Mouse (Mus musculus): ENCODE data around the gene H2-Eb1.
A peak's percentile ranks its signal among the peaks of the same experiment; 100 is the strongest.
"Not testable (repeated sequence)": the region's sequence is repeated elsewhere in the genome, so short reads cannot be mapped to it uniquely, and the experiment has no call there.

The H2-Eb1 gene

DNA sequence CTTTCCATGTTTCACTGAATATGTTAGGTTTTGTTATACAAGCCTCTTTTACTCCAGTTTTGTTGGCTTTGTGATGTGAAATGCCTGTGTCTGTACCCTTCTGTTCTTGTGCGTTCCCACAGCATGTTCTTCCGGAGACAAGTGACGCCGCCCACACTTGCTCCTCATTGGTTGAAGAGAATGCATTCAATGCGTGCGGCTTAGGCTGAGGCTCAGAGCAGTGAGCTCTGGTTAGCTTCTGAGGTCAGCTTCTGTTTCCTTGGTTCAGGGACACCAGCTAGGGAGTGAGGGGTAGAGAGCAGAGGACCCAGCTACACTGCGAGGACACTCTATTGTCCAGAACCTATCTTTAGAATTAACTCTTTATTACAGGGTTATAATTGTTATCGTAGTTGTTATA is 14.1 kb upstream of the H2-Eb1 start:
- peak; percentile 94 for DNase-seq

DNA sequence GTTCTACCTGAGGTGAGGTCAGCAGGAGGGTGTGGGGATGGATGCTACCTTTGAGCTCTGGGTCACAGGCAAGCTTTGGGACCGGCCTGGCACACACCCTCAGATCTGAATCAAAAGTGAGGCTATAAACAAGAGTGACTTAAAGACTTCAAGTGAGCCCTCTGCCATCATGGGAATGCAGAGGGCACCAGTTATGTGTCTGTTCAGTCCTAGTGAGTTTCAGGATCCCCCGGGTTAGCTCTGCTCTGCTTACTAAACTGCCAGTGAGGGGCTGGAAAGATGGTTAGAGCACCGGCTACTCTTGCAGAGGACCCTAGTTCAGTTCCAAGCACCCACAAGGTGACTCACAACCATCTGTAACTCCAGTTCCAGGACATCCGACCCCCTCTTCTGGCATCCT is 13.1 kb upstream of the H2-Eb1 start:
- no peak for DNase-seq

DNA sequence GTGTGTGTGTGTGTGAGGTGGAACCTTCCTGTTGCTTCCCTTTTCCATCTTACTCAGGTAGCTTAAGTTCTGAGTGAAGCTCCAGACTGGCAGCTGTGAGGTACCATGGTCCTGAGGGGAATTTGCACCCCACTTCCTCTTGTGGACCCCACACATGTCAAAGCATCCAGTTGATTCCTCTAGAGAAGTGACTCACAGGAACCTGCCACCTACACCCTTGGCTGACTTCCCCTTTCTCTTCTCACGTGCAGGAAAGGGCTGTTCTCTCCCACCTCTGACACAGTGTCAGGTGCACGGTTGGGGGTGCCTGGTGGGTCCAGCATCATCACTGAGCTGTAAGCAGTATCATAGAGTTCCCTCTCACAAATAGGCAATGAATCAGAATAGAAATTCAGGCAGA is 12.1 kb upstream of the H2-Eb1 start:
- peak; percentile 42 for DNase-seq

DNA sequence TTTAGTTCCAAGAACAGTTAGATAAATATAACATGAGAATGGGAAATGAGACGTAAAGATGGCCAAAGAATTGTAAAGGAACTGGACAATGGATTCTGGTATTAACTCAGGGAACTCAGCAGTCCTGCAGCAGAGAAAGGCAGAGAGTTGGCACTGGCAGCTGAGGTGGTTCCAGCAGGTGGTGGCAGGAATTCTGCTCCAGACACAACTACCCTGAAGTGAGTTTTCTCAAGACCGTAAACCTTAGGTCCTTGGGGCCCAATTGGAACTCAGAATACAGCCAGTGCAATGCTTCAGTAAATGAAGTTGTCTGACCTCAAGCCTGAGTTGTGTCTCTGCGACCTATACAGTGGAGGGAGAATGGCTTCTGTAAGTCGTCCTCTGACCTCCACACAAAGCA is 11.4 kb upstream of the H2-Eb1 start:
- no peak for DNase-seq

DNA sequence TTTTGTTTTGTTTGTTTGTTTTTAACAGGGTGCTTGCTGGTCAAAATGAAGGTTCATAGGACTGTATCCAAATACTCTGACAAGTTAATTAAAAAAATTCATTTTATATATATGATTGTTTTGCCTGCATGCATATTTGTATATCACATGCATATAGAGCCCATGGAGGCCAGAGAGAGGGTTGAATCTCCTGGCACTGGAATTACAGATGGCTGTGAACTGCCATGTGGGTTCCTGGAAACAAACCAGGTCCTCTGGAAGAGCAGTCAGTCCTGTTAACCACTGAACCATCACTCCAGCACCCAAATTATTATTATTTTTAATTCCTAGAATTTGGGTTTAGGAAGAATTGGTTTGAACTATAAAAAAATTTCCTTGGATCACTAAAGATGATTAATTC is 10.4 kb upstream of the H2-Eb1 start:
- no peak for DNase-seq

DNA sequence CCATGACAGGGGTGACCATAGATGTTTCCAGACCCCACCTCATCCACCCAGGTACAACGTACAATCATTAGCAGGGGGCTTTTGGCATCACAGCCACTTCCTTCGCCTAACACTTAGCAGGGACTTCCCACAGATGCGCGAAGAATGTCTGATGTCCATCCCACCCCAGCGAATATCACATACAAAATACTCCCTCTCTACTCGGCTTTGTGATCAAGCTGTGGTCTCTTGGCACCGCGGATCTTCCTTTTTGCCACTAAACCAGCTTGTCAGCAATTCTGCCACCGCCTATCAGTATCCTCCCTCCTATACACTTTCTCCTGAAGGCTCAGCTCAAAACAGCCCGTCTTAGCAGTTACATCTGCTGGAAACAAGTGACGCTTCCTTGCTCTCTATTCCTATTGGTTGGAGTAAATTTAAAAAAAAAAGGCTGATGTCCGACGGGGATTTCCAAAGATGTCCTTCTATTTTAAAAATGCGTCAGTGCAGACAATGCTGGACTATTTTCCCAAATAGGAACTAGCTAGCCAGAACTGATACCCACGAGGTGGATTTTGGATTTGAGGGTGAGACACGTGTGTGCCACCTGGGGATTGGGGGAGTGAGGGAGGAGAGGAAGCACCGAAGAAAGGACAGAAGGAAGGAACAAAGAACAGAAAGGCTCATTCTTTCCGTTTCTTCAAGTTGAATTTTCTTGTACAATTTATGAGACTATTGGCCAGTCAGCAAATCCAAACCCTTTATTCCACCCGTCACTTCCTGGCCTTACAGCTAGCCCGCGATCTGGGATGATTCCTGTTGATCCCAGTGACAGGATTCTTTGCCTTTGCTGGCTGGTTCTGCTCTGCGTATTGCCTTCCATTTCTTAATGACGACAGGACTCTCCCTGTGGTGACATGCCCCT is 9.5 kb upstream of the H2-Eb1 start:
- DNase-seq, result peak; percentile 92

DNA sequence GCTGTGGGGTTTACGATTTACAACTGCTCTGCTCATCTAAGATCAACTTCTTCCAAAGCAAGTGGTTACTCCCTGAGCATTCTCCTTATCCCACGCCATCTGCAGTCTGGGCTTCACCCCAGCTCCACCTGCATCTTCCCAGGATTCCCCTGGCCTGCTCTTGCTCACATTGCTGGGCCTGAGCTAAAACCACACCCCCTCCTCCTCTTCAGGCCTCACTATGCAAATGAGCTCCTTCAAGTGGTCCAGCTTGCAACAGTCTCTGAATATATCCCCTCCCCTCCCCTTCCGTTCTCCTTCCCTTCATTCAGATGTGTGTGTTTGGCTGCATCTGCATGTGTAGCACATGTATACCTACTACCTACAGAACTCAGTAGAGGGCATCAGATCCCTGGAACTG is 6.3 kb upstream of the H2-Eb1 start:
- DNase-seq, result peak; percentile 46

DNA sequence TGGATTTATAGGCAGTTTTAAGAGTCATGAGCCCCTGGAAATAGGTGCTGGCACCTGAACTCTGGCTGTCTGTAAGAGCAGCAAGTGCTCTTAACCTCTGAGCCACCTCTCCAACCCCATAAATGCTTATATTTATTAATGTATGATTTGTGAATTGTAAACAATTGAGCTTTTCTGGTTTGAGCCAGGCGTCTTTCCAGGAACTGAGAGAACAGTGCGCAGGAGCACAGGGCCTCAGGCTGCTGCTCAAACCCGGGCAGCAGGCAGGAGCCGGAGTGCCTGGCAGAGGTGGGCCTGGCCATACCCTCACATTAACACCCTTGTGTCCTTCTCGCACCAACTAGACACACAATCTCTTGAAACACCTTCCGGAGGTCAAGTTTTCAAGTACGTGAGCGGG is 5.6 kb upstream of the H2-Eb1 start:
- no peak for DNase-seq

DNA sequence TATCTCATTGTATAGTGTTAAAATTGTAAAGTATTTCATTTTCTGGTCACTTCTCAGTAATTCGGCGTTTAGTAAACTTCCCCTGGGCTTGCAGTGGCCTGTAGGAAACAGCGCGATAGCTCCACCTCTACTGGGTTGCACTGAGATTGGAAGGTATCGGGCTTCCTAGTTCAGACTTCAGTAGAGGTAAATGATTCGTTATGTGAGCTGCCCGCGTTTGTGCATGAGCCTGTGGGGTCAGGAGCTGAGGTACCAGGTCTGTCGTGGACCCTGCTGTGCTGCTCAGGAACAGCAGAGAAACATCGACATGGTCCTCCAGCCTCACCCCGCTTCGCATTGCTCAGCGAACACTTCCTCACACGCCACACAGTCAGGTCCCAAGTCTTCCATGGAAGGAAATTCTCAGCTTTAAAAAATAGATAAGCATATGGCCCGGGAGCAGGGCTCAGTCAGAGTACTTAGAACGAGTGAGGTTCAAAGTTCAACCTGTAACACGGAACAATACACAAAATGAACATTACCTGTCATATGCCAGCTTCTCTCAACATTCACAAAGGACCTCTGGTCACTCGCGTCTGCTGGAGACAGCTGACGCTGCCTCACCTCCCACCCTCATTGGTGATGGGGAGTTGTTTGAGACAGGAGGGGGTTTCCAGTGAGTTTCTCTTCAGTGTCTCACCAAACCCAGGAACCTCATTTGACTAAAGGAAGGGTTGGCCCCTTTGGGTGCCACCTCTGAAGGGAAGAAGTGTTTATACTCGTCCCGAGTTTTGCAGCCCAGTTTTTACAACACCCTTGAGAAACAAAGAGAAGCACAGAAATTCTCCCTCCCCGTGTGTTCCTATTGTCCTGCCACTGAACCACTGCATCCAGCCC is 4.7 kb upstream of the H2-Eb1 start:
- peak; percentile 59 for DNase-seq

DNA sequence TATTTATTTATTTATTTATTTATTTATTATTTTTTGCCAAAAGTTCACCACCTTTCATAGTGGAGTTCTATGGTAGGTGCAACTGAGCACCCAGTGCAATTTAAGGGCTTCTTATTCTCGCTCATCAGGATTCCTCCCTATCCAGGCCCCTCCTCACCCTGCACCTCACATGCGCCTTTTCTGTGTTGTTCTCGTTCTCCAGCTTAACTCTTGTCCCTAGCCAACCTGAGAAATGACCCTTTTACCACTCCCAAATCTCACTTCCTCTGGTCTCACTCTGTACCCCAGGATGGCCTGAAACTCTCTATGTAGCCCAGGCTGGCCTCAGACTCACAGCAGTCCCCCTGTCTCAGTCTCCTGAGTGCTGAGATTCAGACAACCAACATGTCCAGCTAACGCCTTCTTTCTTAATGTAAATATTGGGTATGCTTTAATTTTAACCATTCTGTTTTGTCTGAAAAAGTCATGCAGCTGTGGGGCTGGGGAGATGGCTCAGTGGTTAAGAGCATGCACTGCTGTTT is 3.9 kb upstream of the H2-Eb1 start:
- no peak for DNase-seq

DNA sequence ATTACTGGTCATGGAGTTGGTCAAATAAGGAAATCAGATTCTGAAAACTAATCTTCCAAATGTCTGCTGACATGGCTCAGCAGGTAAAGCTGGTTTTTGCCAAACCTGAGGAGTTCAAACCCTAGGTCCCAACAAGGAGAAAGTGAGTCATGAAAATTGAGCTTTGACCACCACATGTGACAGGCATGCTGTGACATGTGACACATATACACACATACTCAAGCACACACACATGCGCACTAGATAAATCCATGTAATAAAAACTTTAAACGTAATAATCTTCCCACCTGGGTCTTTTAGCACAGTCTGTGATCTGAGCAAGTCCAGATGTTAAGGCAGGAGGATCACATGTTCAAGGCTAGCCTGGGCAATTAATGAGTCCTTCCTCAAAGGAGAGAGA is 1.9 kb upstream of the H2-Eb1 start:
- DNase-seq, result no peak

DNA sequence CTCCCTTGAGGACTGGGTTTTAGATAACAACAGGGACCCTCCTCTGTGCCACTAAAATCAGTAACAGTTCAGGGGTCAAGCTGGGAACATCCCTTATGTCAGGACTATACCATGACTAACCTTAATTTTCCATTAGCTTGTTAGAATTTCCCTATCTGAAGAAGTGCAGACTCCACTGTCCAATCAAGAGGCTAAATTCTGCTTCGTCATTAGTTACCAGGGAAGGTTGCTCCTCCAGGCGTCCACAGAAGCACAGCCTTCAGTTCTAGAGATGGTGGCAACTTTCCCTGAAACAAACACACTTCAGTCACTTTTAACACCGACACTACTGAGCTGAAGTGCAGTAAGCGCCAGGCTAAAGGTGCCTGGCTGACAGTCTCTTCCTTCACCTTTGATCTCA is 916 bp upstream of the H2-Eb1 start:
- DNase-seq, result peak; percentile 94

DNA sequence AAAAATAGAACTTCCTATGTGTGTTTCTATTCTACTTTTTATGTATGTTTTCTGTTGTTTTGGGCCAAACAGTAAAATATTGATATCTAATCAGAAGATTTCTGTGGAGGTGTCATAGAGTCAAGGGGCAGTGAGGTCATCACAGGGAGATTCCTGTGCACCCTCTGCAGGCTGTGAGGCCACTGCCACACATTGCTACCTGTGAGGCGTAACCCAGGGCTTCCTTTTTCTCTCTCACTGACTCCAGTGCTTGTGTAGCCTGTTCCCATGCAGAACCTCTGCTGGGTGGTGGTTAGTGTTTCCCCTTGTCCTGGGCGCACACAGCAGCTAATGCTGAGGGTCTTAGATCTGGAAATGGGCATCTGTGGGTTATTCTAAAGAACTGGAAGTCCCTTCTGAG is 740 bp downstream of the H2-Eb1 start:
- DNase-seq, result no peak

DNA sequence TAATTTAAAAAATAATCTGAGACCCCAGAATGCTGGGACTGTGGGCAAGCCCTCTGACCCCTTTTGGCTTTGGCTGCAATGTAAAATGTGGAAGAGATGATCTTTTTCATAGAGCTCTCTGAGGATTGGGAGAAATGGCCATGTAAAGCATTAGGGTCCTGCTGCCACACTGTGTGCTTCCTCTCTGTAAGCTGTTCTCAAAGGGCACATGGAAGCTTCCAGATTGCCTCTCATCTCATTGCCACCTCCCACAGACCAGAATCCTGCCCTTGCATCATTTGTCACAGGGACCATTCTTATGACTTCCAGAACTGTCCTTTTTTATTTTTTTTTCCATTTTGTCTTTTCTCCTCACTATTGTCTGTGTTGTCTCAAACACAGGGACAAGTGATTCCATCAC is 1.5 kb downstream of the H2-Eb1 start:
- DNase-seq, result no peak

DNA sequence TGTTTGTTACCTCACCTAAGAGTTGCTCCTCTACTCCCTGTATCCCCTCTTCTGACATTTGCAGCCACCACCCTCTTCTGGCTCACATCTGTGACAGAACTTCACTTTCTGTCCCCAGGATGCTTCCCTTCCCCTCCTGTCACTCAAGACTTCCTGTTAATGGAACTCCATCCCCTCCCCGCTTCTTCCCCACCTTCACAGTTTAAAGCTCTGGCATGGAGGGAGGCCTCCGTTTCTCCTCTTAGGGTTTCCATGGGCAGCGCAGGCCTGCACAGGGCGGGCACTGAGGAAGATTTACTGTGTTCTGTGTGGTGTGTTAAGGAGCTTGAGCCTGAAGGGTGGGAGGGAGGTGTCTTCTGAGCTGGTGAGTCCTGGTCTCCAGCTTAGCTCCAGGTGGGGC is 2.5 kb downstream of the H2-Eb1 start:
- DNase-seq, result no peak

DNA sequence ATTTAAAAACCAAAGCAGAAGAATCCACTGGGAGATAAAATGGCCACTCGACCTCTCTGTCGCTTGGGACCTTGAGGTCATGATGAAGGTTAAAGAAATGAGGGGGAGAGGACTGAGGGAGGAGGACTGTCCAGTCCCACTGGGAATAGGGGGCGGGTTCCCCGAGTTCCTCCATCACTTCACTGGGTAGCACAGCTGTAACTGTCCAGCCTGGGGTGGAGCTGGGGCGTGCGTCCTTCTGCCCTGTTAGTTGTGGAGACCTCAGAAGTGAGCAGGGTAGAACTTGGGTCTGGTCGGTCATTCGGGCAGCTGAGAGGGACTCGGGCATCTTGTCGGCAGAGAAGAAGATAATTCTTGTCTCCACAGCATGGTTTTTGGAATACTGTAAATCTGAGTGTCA is 3.6 kb downstream of the H2-Eb1 start:
- no peak for DNase-seq

DNA sequence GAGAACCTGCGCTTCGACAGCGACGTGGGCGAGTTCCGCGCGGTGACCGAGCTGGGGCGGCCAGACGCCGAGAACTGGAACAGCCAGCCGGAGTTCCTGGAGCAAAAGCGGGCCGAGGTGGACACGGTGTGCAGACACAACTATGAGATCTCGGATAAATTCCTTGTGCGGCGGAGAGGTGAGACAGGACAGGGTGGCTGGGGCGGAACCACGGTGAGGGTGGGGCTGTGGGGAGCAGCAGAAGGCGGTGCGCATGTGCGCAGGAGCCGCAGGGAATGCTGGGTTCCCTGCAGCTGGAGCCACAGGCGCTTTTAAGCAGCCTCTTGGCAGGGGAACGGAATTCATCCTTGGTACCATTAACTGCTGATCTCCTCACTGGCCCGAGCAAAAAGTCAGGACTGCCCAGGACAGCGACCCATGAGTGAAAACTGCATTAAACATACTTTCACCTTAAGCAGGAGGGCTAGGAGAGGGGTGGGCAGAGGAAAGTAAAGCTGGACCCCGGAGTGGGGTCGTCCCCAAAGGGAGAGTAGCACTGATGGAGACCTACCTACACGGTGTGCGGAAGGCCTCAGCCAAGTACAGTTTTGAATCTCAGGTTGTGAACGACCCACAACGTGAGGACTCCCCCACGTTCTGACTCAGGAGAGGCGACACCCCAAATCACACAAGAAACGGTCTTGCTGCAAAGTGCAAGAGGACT is 4.2 kb downstream of the H2-Eb1 start:
- DNase-seq, result peak; percentile 79

DNA sequence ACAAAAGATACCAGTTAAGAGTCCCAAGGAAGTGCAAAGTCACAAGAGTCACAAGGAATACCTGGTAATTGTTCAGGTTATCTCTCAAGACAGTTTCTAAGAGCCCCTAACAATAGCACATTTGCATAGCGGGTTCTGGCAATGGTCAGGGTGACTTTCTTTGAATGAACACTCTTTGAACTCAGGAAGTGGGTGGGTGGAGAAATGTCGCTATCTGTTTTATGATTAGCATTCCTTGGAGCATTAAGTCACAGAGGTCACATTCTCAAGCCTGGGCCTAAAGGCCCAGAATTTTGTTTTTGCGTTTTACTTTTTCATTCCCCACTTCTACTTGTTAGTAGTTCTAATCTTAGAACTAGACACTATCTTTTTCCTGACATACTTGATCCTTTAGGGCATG is 4.9 kb downstream of the H2-Eb1 start:
- DNase-seq, result not testable (repeated sequence)

DNA sequence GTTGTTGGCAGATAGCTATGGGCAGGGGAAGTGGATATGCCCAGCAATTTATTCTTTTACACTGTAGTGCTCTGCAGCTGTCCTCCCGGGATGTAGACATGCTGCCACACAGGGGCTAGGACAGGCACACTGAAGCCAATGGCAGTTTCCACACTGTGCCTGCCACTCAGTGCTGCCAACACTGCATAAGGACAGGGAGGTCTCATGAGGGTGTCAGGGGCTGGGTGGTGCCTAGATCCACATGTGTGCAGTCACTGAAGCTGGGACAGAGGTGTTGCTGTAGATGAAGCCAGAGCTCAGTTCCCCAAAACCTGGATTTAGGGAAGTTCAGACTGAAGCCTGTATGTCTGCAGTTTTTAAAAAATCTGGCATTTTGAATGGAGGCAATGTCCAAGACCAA is 6.5 kb downstream of the H2-Eb1 start:
- DNase-seq, result no peak

DNA sequence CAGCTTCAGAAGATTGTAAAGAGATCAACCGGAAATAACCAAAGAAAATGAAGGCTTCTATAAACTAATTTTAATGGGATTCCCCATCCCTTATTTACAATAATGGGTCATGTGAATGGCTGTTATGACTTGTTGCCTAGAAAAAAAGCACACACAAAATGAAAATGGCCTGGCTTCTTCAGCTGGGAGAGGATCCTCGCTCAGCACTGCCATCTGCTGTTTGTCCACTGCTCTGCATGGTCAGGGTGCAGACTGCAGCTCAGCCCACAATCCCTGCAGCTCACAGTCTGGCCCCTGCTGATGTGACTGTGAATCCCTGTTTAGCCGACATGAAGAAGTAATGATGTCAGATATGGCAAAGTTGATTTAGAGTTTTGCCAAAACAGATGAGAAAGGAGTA is 7.7 kb downstream of the H2-Eb1 start:
- DNase-seq, result peak; percentile 88

DNA sequence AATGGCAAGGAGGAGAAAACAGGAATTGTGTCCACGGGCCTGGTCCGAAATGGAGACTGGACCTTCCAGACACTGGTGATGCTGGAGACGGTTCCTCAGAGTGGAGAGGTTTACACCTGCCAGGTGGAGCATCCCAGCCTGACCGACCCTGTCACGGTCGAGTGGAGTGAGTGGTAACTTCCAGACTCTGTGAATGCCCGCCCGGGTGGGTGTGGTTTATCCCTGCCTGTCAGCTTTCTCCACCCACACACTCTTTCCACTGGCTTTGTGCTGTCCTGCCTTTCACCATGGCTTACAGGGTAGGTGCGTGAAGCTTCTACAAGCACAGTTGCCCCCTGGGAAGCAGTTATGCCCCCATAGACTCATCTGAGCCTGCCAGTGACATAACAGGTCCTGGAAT is 8.6 kb downstream of the H2-Eb1 start:
- no peak for DNase-seq

DNA sequence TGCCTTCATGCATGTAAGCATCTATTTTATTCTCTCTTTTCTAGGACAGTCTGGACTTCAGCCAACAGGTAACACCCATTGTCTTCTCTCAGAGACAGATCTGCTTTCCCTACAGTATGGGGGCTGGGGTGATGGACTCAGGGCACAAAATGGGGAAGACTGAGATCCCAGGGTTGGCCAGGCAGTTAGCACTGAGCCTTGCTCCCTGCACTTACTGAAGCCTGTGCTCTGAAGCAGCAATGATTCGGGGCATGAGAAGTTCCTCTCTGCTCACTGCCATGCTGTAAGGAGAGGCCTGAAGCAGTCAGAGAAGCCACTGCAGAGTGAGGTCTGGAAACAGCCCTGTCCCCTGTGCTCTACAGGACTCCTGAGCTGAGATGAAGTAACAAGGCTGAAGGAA is 9.8 kb downstream of the H2-Eb1 start:
- no peak for DNase-seq

DNA sequence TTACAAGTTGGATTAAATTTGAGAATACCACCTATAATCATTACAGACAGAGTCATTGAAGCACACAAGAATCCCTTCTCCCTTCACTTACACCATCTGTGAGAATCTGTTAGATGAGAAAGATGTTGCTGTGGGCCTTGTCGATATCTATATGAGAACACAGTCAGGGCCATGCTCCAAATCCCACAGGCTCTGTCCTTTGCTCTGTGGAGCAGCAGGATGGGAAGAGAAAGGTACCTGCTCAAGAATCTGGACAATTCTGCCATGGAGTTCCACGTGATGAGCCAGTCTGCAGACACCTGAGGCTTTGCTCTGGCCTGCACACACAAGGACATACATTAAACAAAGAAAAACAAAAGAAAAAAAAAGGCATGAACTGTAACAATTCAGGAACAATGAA is 11.0 kb downstream of the H2-Eb1 start:
- DNase-seq, result no peak
